Mouse (Mus musculus): ENCODE data around the gene Zfp472.

Zfp472 gene
- long read RNA-seq, experiment 1, transcript Zfp472-201 (4 exons, 2,376 nt) = major isoform, 10 of 11 reads
- long read RNA-seq, experiment 1, partial matches to known transcripts = 0 of 11 reads
- long read RNA-seq, experiment 1, other reads (novel, unspliced or antisense) = 1 of 11 reads
- long read RNA-seq, experiment 2, transcript Zfp472-201 (4 exons, 2,376 nt) = major isoform, 6 of 6 reads
- long read RNA-seq, experiment 2, partial matches to known transcripts = 0 of 6 reads
- long read RNA-seq, experiment 2, other reads (novel, unspliced or antisense) = 0 of 6 reads

GRCm38 (mm10) chr17:32965623-32966290 lies at the start of gene Zfp472:
Gene Zfp472, plus strand, starts transcription at chr17:32965814.
- intact Hi-C loops (cut with DNase I) = no loop called here

- intact Hi-C loops (cut with DNase I) = no loop called here
Measured at GRCm38 (mm10) chr17:32916075-32916474, 49.5 kb upstream of the Zfp472 start.

DNA sequence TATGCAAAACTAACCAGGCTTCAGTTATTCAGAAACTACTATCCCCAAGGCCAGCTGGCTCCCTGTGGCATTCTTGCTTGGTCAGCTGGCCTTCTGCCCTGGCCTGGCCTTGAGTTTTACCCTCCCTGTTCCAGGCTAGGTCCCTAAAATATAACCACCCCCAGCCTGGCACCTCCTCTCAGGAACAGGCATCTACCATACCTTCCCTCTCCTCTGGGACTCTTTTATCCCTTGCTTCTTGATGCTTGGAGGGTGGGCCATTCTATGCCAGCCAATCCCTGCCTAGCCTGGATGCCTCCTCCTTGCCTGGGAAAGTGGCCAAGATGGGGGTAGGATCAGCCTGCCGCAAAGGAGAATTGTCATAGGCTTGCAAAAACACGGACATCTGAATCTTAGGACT lies 48.5 kb upstream of the Zfp472 start, which contains the start of gene Cyp4f14:
TSS of gene Cyp4f14 (minus strand) at position 212 of the 400 bp plus-strand sequence.
- intact Hi-C loops (cut with DNase I) = no loop called here

- intact Hi-C loops (cut with DNase I) = no loop called here
Measured at GRCm38 (mm10) chr17:32919123-32919522, 46.5 kb upstream of the Zfp472 start.

DNA sequence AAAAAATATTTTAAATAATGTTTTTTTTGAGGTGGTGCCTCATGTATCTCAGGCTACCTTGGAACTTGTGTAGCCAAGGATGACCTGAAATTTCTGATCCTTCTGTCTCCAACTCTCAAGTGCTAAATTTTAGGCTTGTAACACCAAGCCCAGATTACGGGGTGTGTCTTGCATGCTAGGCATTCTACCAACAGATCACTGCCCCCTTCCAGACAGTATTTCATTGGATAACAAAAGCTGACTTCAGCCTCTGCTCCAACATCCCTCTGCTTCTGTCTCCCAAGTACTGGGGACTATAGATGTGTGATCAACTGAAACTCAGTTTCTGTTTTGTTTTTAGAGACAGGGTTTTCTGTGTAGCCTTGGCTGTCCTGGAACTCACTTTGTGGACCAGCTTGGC lies 41.9 kb upstream of the Zfp472 start:
- intact Hi-C loops (cut with DNase I) = no loop called here

DNA sequence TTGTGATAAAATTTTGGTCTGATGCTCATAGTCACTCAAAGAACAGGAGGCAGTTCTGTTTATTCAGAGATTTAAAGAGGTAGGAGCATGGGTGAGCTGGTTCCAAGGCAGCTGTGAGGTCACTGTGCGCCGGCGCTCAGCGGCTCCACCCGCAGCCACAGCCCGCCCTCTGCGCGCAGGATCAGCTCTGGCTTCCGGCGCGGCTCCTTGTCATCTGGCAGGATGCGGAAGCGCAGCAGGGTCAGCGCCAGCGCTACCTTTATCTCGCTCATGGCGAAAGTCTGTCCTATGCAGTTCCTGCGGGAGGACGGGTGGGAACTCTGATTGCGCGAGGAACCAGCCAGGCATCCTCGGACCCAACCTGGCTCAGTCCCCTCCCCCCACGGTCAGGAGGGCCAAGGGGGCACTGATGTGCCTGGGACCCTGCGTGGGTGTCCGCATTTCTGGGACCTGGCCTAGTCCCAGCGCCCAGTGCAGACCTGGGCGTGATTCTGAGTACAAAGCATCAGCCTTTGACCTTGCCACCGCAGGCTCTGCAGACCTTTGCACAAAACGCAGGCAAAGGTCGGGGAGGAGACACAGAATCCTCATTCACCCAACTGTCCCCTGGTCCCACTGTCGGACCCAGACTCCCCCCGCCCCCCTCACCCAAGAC lies 40.8 kb upstream of the Zfp472 start:
- intact Hi-C loops (cut with DNase I) = no loop called here

DNA sequence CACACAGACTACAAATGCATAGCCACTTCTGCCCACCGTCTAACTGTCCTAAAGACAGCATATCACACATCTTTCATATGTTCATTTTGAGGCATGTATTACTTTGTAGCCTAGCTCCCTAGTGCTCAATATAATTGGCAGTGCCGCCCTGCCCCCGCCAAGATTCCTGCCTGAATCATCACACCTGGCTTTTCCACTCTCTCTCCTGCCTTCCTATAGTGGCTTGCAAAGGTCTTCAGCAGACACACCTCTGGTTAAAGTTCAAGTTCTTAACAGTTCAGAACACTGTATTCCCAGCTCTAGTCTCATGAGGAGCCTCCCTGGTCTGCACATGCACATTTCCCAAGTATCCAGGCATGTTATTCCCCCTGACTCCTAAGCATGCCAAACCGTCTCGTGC lies 37.8 kb upstream of the Zfp472 start:
- intact Hi-C loops (cut with DNase I) = loop anchor here (1.0 kb wide), 1 partner anchor 13 kb away; no protein-coding TSS in a partner anchor

- intact Hi-C loops (cut with DNase I) = no loop called here
Measured at GRCm38 (mm10) chr17:32939831-32940230, 25.8 kb upstream of the Zfp472 start.

DNA sequence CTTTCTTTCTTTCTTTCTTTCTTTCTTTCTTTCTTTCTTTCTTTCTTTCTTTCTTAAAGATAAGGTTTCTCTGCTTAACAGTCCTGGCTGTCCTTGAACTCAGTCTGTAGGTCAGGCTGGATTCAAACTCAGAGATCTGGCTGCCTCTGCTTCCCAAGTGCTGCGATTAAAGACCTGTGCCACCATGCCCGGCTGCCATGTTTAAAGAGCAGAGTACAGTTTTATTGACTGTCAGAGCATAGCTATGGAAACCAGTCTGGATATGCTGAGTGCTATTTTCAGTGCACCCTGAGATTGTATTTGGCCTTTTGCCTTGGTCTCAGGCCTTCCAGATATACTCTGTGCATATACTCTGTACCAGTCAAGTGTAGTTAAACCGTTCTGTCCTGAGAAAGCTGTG lies 22.0 kb upstream of the Zfp472 start:
- intact Hi-C loops (cut with DNase I) = no loop called here

- intact Hi-C loops (cut with DNase I) = no loop called here
Measured at GRCm38 (mm10) chr17:32944402-32945035, 21.1 kb upstream of the Zfp472 start.

DNA sequence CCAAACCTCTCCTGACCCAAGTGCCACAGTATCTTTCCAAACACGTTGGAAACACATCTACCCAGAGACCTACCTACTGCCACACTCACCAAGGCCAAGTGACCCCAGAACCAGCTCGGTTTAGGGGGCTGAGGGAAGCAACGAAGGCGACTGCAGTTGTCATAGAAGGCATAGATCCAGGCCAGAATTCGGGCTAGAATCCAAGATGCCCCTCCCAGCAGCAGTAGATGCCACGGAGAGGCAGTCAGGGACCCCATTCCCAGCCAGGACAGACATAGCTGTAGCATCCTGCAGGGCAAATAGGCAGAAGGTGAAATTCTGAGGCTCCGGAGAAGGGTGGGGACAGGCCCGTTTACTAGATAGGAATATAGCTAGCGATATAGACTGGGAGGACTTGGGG lies 18.9 kb upstream of the Zfp472 start:
- intact Hi-C loops (cut with DNase I) = no loop called here

DNA sequence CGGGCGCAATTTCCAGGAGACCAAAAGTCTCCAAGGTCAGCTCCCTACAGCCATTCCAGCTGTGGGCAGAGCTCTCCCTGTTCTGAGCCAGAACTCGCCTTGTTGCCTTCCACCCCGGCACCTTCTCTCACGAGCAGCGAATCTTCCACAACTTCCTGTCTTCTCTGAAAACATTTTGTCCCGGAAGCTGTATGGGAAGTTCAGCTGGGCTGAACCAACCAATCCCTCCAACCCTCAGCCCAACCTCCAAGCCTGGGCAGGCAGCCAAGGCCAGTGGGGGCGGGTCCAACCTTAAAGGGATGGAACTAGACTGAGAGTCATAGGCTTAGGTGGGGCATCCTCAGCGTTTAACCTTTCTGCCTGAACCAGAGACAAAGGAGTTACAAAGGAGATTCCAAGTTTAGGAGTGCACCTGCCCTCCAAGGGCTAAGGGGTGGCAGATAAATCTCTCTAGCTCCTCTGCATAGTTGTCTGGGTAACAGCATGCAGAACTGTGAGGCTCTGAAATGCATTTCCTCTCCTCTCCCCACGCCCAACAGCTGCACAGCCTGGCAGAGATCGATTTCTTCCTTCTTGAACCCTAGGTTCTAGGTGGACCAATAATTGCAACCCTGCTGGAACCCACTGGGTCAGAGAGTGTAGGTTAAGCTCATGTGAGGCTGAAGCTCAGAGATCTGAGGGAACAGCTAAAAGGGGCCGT lies 18.2 kb upstream of the Zfp472 start, which contains the start of gene Cyp4f13:
TSS of gene Cyp4f13 (minus strand) at position 188 of the 700 bp plus-strand sequence.
- intact Hi-C loops (cut with DNase I) = no loop called here

- intact Hi-C loops (cut with DNase I) = loop anchor here (5.0 kb wide), 2 partner anchors 43 to 93 kb away; no protein-coding TSS in a partner anchor
Measured at GRCm38 (mm10) chr17:32950136-32950535, 15.5 kb upstream of the Zfp472 start.

GRCm38 (mm10) chr17:32951006-32951405 lies 14.6 kb upstream of the Zfp472 start:
- intact Hi-C loops (cut with DNase I) = loop anchor here (5.0 kb wide), 2 partner anchors 44 to 94 kb away; no protein-coding TSS in a partner anchor

GRCm38 (mm10) chr17:32951441-32951840 lies 14.2 kb upstream of the Zfp472 start:
- intact Hi-C loops (cut with DNase I) = loop anchor here (5.0 kb wide), 2 partner anchors 44 to 94 kb away; no protein-coding TSS in a partner anchor

- intact Hi-C loops (cut with DNase I) = no loop called here
Measured at GRCm38 (mm10) chr17:32965253-32965622, 376 bp upstream of the Zfp472 start.

GRCm38 (mm10) chr17:32981361-32981760 lies 15.7 kb downstream of the Zfp472 start:
- intact Hi-C loops (cut with DNase I) = no loop called here

- intact Hi-C loops (cut with DNase I) = no loop called here
Measured at GRCm38 (mm10) chr17:32986301-32986700, 20.7 kb downstream of the Zfp472 start.

DNA sequence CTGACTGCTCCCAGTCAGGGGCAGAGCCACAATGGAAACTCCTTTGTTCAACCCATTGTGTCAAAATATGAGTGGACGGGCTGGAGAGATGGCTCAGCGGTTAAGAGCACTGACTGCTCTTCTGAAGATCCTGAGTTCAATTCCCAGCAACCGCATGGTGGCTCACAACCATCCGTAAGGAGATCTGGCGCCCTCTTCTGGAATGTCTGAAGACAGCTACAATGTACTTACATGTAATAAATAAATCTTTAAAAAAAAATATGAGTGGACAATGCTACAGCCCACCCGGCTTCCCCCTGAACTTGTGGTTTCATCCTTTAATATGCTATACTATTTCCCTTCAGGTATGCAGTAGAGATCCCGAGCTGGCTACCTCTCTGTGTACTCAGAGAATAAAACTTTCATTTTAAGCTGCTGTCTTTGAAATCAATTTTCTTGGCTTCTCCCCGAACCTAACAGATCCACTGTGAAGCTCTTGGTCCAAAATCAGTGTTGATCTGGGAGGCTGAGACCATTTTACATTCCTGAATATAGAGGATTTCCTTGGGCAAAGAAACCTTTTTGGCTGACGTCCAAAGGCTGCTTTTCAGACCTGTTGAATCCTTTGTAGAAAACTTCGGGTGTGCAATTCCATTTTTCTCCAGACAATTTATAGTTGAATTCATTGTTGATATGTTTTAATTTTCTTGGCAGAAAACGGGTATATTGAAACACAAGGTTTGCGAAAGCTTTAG lies 26.5 kb downstream of the Zfp472 start:
- intact Hi-C loops (cut with DNase I) = no loop called here

Measured in adrenal gland (tissue).